9 mouse cellular contexts compared by ENCODE assay signal in genomic region chr6:142785343-142785742, GRCm38 (mm10). TPM values are rescaled to one million over a fixed set of nuclear protein-coding genes. Genes with fewer than 3 reads are reported as not detected.
A peak's percentile ranks its signal among the peaks of the same experiment; 100 is the strongest.
DNase-seq lines count a peak whose midpoint lies in the region; ATAC-seq and TF ChIP-seq lines count a peak whose summit lies in the region.
"Had no signal": no experiment of that assay in that cellular context is flagged by ENCODE, and none has a peak within 500 bp of the region (broad histone marks: within the 10 kb centered on the region; RNA-seq: fewer than 3 reads in every experiment).

No protein-coding gene starts in this region.

- peaks cover 26% of the 10 kb centered on the region for H3K4me1 ChIP-seq in G1E (ENCODE audit: insufficient read depth, low read depth, low read length)
- no peaks in the 10 kb centered on the region for H3K4me1 ChIP-seq in liver, embryonic 13.5 days (replicated peaks)
- H3K4me1 ChIP-seq: neural tube, embryonic 12.5 days had no signal

- 17% methylated on average over 4 of the region's 4 CpGs for WGBS in liver, embryonic 13.5 days (ENCODE audit: insufficient replicate concordance)

- no peak overlapping the region for H3K4me2 ChIP-seq in liver, embryonic 13.5 days
- H3K4me2 ChIP-seq: neural tube, embryonic 12.5 days had no signal

- H3K36me3 ChIP-seq in G1E (replicated peaks): no peaks in the 10 kb centered on the region
- no peaks in the 10 kb centered on the region for H3K36me3 ChIP-seq in liver, embryonic 13.5 days
- H3K36me3 ChIP-seq: neural tube, embryonic 12.5 days had no signal

- peak; percentile 57 for ATAC-seq in G1E (ENCODE audit: extremely low read depth, insufficient number of reproducible peaks, low FRiP score, poor library complexity, severe bottlenecking)
- no peak for ATAC-seq in liver, embryonic 13.5 days (ENCODE audit: low read depth)
- ATAC-seq in frontal cortex, adult (ENCODE audit: low TSS enrichment): no peak

- no peak overlapping the region for H3K9ac ChIP-seq in liver, embryonic 13.5 days
- H3K9ac ChIP-seq: neural tube, embryonic 12.5 days had no signal

- H3K9me3 ChIP-seq in G1E (replicated peaks): no peaks in the 10 kb centered on the region
- H3K9me3 ChIP-seq in liver, embryonic 13.5 days (replicated peaks): no peaks in the 10 kb centered on the region
- H3K9me3 ChIP-seq: neural tube, embryonic 12.5 days had no signal

- peak in 1 of 2 experiments; percentile 48 for DNase-seq in layer of hippocampus, adult 2 months (ENCODE audit: low spot score in 2 of 2)
- DNase-seq in layer of hippocampus, adult 8-10 months (ENCODE audit: low spot score in 2 of 2): no peak
- no peak for DNase-seq in G1E (ENCODE audit: low spot score)
- DNase-seq in c-Kit-negative CD71-positive TER-119-positive erythroid progenitor cells, embryonic 14.5 days (ENCODE audit: low read depth, low spot score): peak; percentile 47
- DNase-seq in forelimb bud, embryonic 11.5 days (ENCODE audit: low read depth, low spot score): peak; percentile 70
- peak; percentile 24 for DNase-seq in liver, embryonic 13.5 days
- DNase-seq in spleen, adult 12 weeks (ENCODE audit: low spot score): peak; percentile 33

- H3K27me3 ChIP-seq in G1E (ENCODE audit: insufficient read depth, low read length): peaks cover 4% of the 10 kb centered on the region; the same call in 1 of the 2 replicates
- no peaks in the 10 kb centered on the region for H3K27me3 ChIP-seq in liver, embryonic 13.5 days
- H3K27me3 ChIP-seq: neural tube, embryonic 12.5 days had no signal

- no peak overlapping the region for H3K4me3 ChIP-seq in layer of hippocampus, adult 2 months
- H3K4me3 ChIP-seq in G1E (ENCODE audit: low read depth, low read length): no peak overlapping the region
- H3K4me3 ChIP-seq in liver, embryonic 13.5 days (replicated peaks): no peak overlapping the region
- H3K4me3 ChIP-seq: neural tube, embryonic 12.5 days had no signal

- TF ChIP-seq CTCF in layer of hippocampus, adult 2 months (conservative IDR thresholded peaks at IDR 0.05): peak; percentile 86
- TF ChIP-seq CTCF in G1E (IDR thresholded peaks at IDR 0.05; ENCODE audit: low read depth, low read length): no peak; the same call in 1 of the 2 replicates

- no peak overlapping the region for H3K27ac ChIP-seq in layer of hippocampus, adult 2 months
- H3K27ac ChIP-seq in liver, embryonic 13.5 days: no peak overlapping the region
- H3K27ac ChIP-seq: neural tube, embryonic 12.5 days had no signal

RNA-seq across cellular contexts. Expression of gene Sult6b2, which starts 19.0 kb away (rescaled TPM):
- total RNA-seq in layer of hippocampus, adult 2 months (2021): under 1 TPM; 0.15 to 0.39 TPM
- under 1 TPM in 1 of 4 experiments, not detected in 3; 0.25 TPM for total RNA-seq in layer of hippocampus, adult 8-10 months (2022)
- total RNA-seq in G1E (2014; fragmentation: Nextera tagmentation) (not detected in 2 replicates), G1E (2017) (0.16 TPM in 1 of 2 replicates, not detected in the other)
- not detected in 2 replicates for polyA plus RNA-seq in G1E (2012)
- not detected in 2 replicates for polyA plus RNA-seq in liver, embryonic 13.5 days (2015; fragmentation: Nextera tagmentation; extraction: Ambion mirVana)

RNA-seq across cellular contexts. Expression of gene Cmas, which starts 28.9 kb away (rescaled TPM):
- total RNA-seq in layer of hippocampus, adult 2 months (2021): 100 to 1,000 TPM; 100 to 102 TPM
- total RNA-seq in layer of hippocampus, adult 8-10 months (2022): 100 to 1,000 TPM in 2 of 4 experiments, 10 to 100 TPM in 2; 97.9 to 106 (median 101) TPM
- 55.3 and 76.0 TPM in 2 replicates for total RNA-seq in G1E (2014; fragmentation: Nextera tagmentation)
- total RNA-seq in G1E (2017): 79.6 and 80.6 TPM in 2 replicates
- 53.2 and 79.0 TPM in 2 replicates for polyA plus RNA-seq in G1E (2012)
- polyA plus RNA-seq in liver, embryonic 13.5 days (2015; fragmentation: Nextera tagmentation; extraction: Ambion mirVana): 154 and 158 TPM in 2 replicates

Comparison
In these comparisons a context has a peak if more than half of its experiments do, and no peak if none do; other contexts are left out.
1. DNase-seq: peak in c-Kit-negative CD71-positive TER-119-positive erythroid progenitor cells, embryonic 14.5 days (single experiment), forelimb bud, embryonic 11.5 days (single experiment), liver, embryonic 13.5 days (single experiment) and spleen, adult 12 weeks (single experiment); none in layer of hippocampus, adult 8-10 months (0 of 2) and G1E (single experiment).